8 mouse cellular contexts compared by ENCODE assay signal in the genomic region with DNA sequence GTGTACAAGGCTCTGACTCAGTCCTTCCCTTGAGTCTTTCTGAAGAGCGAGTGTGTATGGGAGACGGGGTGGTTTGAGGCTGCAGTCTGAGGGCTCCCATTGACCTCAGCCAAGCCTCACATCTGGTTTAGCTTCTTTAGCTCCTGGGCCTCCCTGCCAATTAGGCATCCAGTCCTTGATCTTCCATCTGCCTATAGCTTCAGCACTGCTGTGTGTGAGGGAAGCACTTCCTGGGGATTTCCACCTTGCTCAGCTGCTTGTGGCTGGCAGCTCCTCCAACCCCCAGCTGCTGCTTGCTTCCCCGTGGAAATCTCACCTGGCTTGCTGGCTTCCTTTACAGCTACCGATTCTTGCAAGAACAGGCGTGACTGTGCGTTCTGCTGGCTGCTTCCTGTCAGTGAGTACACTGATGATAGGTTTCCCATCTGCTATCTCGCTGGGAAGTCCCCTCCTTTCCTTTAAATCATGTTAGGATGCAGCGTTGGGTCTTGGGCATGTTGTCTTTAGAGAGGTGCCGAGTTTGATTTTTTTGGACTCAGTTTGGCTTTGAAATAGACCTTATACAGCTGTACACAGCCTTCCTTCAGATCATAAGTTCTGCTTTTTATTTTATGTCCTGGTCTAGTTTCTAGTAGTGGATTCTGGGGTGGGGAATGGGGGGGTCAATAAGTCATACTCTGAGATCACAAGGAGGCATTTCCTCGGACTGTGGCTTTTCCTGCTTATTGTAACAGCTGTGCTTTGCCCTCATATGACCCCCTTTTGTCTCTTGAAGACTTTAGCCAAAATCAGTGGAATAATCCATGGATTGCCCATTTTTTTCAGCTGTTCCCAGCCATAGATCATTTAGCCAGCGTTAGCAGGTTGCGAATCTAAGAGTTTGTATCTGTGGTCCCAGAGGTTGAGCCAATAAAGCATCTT. TPM values are rescaled to one million over a fixed set of nuclear protein-coding genes. Genes with fewer than 3 reads are reported as not detected.
DNase-seq lines count a peak whose midpoint lies in the region; ATAC-seq and TF ChIP-seq lines count a peak whose summit lies in the region.

No protein-coding gene starts in this region.

- H3K4me3 ChIP-seq in kidney, embryonic 15.5 days (replicated peaks) = no peak overlapping the region
- H3K4me3 ChIP-seq in myocyte = no peak overlapping the region

- H3K27me3 ChIP-seq in kidney, embryonic 15.5 days = 0 out of 2 replicates have a peak, but pooled peaks cover 3% of the 10 kb centered on the region
- H3K27me3 ChIP-seq in myocyte (ENCODE audit: control insufficient read depth, insufficient read depth, insufficient read length) = no peaks in the 10 kb centered on the region

- peaks cover 17% of the 10 kb centered on the region for H3K4me1 ChIP-seq in kidney, embryonic 15.5 days

- H3K27ac ChIP-seq in kidney, embryonic 15.5 days = peak overlapping the region; percentile 54

- DNase-seq in frontal cortex, postnatal 14 days (ENCODE audit: low spot score in 2 of 2) = no peak
- DNase-seq in cerebellum, adult 9-11 months = peak; percentile 56
- peak; percentile 84 to 92 for DNase-seq in heart, adult 9 months (ENCODE audit: low spot score in 2 of 2)
- no peak for DNase-seq in frontal cortex, postnatal 10 days (ENCODE audit: low spot score in 2 of 2)
- no peak for DNase-seq in spleen, postnatal 10 days (ENCODE audit: low spot score in 2 of 2)

- no peaks in the 10 kb centered on the region for H3K36me3 ChIP-seq in kidney, embryonic 15.5 days
- H3K36me3 ChIP-seq in myocyte (ENCODE audit: control insufficient read depth, insufficient read depth) = no peaks in the 10 kb centered on the region

- 32% methylated on average over 12 of the region's 12 CpGs for WGBS in kidney, embryonic 15.5 days

- no peaks in the 10 kb centered on the region for H3K79me2 ChIP-seq in myocyte (ENCODE audit: control insufficient read depth, insufficient read depth)

- TF ChIP-seq POLR2A in myocyte (IDR thresholded peaks at IDR 0.05; ENCODE audit: insufficient read length, low read depth) = no peak

- no peak overlapping the region for H3K9ac ChIP-seq in kidney, embryonic 15.5 days

- peak; percentile 52; the same call in 1 of the 2 replicates for ATAC-seq in frontal cortex, adult (ENCODE audit: low TSS enrichment)
- ATAC-seq in kidney, embryonic 15.5 days (replicated peaks; ENCODE audit: low FRiP score) = peak; percentile 67

- H3ac ChIP-seq in myocyte (ENCODE audit: control insufficient read depth, insufficient read length) = no peak overlapping the region

- H3K4me2 ChIP-seq in kidney, embryonic 15.5 days = 0 out of 2 replicates have a peak overlapping the region, but pooled peaks have one; percentile 8
- peak overlapping the region; percentile 68 for H3K4me2 ChIP-seq in myocyte (ENCODE audit: low read depth)

- no peaks in the 10 kb centered on the region for H3K9me3 ChIP-seq in kidney, embryonic 15.5 days (replicated peaks)

TF ChIP-seq in myocyte, 11 proteins besides CTCF, POLR2A, EP300 and RAD21:
- TF ChIP-seq MYOD1 (IDR thresholded peaks at IDR 0.05; ENCODE audit: control insufficient read depth in 1 of 3, insufficient read length in 2 of 3, low read depth in 2 of 3) (peak; percentile 37 to 84 (median 80)), MYOG (IDR thresholded peaks at IDR 0.05; ENCODE audit: control insufficient read depth in 1 of 3, insufficient read depth in 1 of 3, insufficient read length in 2 of 3, low read depth in 2 of 3) (peak; percentile 47 to 83 (median 61)), E2F4 (IDR thresholded peaks at IDR 0.05; ENCODE audit: insufficient read depth) (no peak), TCF12 (IDR thresholded peaks at IDR 0.05; ENCODE audit: insufficient read depth, poor library complexity, severe bottlenecking) (peak; percentile 59)
TF ChIP-seq in myocyte: peak in this region for 3.

RNA-seq across cellular contexts. Expression of a gene that starts 34.0 kb away (rescaled TPM):
- 19.0 and 20.9 TPM in 2 replicates for polyA plus RNA-seq in kidney, embryonic 15.5 days (2015; fragmentation: Nextera tagmentation; extraction: Ambion mirVana)
- polyA plus RNA-seq in myocyte (2012; fragmentation: generic; extraction: Trizol) = 5.3 TPM

Comparison
In these comparisons a context has a peak if more than half of its experiments do, and no peak if none do; other contexts are left out.
1. DNase-seq: peak in cerebellum, adult 9-11 months (single experiment) and heart, adult 9 months (2 of 2); none in frontal cortex, postnatal 14 days (0 of 2), frontal cortex, postnatal 10 days (0 of 2) and spleen, postnatal 10 days (0 of 2).